Mouse (Mus musculus): ENCODE results near the gene Fancc.

DNA sequence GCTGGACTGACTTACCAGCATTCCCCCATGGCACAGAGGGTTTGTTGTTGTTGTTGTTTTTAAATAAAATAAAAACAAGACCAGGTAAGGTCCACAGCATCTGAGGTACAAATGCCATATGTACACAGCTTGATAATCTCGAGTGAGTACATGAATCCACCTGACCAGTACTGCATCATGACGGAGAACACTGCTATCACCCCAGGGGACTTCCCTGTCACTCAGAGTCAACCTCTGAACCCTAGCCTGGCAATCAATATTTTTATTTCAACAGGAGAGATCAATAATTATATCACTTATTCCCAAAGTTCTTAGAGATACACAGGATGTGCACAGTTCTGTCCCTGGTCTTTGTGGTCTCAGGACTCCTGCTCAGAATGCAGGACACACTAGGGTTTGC is 171.1 kb downstream of the Fancc start:
- no peak for TF ChIP-seq CTCF (IDR thresholded peaks at IDR 0.05; ENCODE audit: low read depth, low read length)
- TF ChIP-seq POLR2A (IDR thresholded peaks at IDR 0.05; ENCODE audit: extremely low read depth, insufficient read depth, low read length), result no peak
